Mouse (Mus musculus): ENCODE results near the gene Rhbdd1. TPM values are rescaled to one million over a fixed set of nuclear protein-coding genes. Genes with fewer than 3 reads are reported as not detected.

Rhbdd1 gene
- total RNA-seq, 2 experiments from 2014 or later: 8.2 to 8.3 TPM

DNA sequence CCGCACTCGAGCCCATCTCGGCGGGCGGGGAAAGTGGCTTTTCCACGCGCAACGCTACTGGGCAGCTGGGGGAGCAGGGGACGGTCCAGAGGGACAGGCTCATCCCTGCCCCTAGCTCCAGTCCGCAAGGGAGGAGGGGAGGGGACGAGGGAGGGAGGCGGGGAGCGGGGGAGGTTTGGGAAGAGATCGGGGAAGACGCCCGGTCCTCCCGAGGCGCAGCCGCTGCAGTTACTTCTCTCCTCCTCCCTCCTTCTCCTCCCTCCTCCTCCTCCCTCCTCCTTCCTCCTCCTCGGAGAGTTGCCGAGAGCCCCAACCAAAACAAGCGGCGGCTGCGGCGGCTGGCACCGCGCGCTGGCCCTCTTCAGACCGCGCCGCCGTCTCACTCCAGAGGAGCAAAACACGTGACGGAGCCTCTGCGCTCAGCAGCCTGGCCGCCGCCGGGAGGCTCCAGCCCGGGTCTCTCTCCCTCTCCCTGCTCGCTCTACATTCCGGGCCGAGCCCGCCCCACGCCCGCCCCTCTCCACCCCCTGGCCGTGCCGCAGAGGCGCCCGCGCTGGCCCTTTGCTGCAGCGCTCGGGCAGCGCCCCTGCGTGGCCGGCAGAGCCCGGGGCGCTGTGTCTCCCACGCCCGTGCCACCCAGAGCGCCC lies 25.0 kb upstream of the Rhbdd1 start, which contains the start of gene Irs1:
TSS of gene Irs1 (minus strand) at position 266 of the 647 bp plus-strand sequence.
- peak; percentile 81 to 87 for DNase-seq (ENCODE audit: low spot score in 2 of 2)

DNA sequence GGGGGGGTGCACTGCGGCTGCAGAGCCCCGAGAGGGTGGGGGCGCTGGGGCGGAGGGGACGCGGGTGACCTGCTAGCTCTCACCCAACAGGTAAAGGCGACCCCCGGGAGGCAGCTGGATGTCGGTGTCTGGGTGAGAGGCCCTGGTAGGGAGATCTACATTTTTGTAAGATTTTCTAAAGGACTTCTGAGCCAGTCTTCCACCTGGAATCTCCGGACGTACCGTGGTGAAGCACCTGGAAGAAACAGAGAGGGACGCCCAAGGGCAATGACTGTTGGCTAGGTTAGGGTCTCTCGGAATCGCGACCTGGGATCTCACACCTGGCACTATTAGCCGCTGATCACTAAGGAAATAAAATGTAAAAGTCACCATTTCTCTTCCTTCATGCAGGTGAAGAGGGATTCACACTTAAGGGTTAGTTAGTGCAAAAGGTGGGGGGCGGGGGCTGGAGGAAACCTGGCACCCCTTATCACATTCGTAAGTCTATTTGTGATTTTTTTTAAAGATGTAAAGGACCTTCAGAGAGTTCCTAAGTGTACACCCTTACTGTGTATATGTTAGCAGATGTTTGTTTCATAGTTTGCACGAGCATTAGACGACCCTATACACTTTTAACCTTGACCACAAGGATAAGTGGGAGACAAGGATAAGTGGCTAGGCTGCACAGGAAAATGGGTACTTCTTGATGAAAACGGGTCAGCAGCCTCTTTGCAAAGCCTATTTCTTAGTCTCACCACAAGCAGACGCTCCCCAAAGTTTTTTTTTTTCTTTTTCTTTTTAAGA lies 24.1 kb upstream of the Rhbdd1 start:
- DNase-seq (ENCODE audit: low spot score in 2 of 2): no peak

DNA sequence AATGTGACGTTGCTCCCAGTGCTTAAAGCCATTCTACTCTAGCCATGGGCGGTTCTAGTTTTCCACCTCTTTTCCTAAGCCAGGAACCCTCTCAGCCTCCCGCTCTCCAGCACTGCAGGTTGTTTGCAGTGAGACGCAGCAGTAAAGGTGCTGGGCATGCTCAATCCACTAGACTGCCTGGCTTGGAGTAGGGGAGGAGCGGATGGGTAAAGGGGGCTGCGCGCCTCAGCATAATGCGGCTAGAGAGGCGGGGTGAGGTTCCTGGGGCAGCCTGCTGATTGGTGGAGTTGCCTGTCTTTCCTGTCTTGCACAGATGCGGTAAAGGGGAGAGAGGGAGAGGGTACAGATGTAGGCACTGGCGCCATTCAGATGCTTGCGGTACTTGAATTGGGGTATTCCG lies 23.5 kb upstream of the Rhbdd1 start:
- peak; percentile 54 to 81 for DNase-seq (ENCODE audit: low spot score in 2 of 2)

DNA sequence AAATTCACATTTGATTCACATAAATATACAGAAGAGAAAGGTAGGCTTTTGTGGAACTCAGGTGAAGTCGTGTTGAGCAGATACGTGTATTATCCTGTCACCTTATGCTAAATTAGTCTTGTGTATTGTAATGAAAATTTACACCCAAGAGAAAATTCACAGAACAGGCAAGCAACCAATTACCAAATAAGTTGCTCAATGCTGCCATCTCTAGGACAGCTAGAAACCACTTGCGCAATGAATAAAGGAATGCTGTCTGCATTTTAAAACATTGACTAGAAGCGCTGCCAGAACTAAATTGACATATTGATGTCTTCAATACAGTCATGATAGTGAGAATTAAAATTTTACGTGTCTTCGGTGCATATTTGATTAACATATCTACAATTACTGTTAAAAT lies 22.1 kb upstream of the Rhbdd1 start:
- peak; percentile 29 to 76 for DNase-seq (ENCODE audit: low spot score in 2 of 2)

DNA sequence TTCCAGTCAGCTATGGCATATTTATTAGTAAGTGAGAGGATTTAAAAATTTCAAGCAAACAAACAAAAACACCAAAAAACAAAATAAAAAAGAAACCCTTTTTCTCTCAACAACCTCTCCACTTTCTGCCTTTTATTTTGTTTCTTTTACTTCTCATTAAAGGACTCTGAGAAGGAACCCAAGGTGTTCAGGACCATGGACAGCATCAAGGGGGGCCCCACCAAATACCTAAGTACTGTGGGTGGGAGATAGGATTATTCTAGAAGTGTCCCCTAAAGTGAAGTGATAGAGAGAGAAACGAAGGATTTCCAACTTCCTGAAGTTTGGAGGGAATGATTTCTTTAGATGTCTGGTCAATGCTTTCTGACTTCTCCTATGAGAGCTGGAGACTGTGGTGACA lies 17.7 kb upstream of the Rhbdd1 start:
- DNase-seq (ENCODE audit: low spot score in 2 of 2): no peak

GRCm38 (mm10) chr1:82304483-82304882 lies 11.8 kb upstream of the Rhbdd1 start:
- no peak for DNase-seq (ENCODE audit: low spot score in 2 of 2)

GRCm38 (mm10) chr1:82316746-82317126 lies 484 bp downstream of the Rhbdd1 start:
- DNase-seq (ENCODE audit: low spot score in 2 of 2): peak in 1 of 2 experiments; percentile 54

DNA sequence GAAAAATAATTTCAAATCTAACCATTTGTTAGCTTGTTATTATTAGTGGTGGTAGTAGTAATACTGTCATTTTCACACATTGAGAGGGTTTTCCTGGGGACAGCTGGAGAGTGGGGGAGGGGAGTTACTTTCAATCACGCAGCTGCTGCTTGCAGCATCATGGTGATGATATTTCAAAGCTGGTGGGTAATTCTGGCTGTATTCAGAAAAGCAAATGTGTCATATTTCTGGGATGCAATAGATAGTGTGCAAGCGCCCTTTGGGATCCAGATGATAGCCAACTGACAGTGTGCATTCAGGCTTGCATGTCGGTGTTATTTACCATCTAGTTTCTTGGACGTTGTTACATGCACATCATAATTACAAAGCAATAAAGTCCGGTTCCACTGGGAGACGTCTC lies 4.2 kb downstream of the Rhbdd1 start:
- DNase-seq (ENCODE audit: low spot score in 2 of 2): peak; percentile 35 to 69

- no peak for DNase-seq (ENCODE audit: low spot score in 2 of 2)
Observed at GRCm38 (mm10) chr1:82320864-82321263, 4.6 kb downstream of the Rhbdd1 start.

DNA sequence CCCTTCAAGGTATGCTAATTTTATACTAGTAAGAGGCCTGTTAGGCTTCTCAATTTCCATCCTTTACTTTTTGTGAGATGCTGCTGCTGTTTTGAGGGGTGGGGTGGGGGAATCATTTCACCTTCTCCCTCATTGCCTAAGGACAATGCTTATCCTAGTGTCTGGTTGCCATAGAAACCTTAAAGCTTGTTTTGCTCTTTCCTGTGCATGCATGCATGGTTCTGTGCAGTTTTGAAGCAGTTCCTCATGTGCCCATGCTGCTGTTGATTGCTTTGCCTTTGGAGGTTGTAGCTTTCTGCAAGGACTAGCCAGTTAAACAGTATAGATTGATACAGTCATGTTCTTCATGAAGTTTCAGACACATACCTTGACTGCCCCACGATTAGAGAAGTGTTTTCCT lies 5.2 kb downstream of the Rhbdd1 start:
- DNase-seq (ENCODE audit: low spot score in 2 of 2): no peak

DNA sequence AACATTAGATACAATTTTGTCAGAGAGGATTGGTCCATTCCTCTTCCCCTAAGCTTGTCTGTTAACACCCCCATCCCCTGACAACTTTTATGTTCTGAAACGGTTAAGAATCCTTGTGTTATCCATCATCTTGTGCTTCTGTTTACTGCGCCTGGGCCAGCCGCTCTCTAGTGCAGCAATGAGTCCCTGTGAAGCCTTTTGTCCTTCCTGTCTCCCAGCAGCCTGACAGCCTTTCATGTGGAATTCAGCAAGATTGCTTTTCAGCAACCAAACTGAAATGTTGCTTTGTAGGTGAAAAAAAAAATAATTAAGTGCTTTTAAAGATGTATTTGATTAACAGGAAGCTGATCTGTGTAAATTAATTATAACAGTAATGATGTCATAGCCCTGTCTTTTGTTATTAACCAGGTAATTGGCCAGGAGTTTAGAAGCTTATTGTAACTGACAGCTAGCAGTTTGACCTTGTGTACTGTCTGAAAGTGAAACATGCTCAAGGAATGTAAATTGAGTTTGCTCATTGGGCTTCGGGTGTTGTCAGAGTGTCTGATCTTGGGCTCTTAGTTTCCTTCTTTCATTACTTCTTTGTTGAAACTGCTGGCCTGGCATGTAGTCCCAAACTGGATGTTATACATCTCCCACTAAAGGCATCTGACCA lies 8.0 kb downstream of the Rhbdd1 start:
- DNase-seq (ENCODE audit: low spot score in 2 of 2): no peak

DNA sequence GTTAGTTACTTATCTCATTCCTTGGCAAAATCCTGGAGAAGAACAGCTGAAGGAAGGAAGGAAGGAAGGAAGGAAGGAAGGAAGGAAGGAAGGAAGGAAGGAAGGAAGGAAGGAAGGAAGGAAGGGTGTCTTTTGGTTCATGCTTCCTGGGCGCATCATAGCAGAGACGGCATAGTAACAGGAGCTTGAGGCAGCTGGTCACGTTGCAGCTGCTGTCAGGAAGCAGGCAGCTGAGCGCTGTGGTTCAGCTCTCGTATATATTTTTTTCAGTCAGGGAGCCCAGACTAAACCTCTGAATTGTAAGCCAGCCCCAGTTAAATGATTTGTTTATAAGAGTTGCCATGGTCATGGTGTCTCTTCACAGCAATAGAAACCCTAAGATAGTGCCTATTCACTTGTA lies 9.9 kb downstream of the Rhbdd1 start:
- DNase-seq (ENCODE audit: low spot score in 2 of 2): no peak

GRCm38 (mm10) chr1:82328033-82328775 lies 12.0 kb downstream of the Rhbdd1 start:
- no peak for DNase-seq (ENCODE audit: low spot score in 2 of 2)

DNA sequence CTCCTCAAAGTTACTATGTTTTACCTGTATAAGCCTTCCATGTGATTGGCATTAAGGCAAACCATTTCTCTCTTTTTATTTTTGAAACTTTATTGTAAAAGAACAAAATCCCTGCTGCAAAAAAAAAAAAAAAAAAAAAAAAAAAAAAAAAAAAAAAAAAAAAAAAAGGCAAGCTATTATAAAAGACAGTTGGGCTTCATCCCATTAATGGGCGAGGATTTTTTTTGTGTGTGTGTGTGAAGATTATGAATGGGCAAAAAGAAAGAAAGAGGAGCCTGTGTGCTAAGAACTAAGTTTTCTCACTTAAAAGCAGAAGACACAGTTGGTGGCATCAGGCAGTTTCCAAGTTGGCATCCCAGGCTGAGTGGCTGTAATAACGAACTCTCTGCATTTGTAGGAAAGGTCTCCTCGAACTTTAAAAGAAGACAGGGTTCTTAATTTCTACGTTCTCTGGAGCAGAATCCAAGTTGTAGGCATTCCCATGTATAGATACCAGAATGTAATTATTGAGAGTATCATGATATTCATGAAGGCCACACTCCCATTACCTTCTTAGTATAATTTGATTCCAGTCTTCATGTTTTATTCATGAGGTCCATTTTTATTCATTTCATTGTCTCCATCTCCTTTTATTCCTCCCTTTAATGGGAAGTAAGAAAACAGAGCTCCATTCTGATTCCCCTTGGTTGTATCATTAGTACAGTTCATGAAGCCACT lies 13.1 kb downstream of the Rhbdd1 start:
- no peak for DNase-seq (ENCODE audit: low spot score in 2 of 2)

GRCm38 (mm10) chr1:82329954-82330247 lies 13.6 kb downstream of the Rhbdd1 start:
- no peak for DNase-seq (ENCODE audit: low spot score in 2 of 2)

DNA sequence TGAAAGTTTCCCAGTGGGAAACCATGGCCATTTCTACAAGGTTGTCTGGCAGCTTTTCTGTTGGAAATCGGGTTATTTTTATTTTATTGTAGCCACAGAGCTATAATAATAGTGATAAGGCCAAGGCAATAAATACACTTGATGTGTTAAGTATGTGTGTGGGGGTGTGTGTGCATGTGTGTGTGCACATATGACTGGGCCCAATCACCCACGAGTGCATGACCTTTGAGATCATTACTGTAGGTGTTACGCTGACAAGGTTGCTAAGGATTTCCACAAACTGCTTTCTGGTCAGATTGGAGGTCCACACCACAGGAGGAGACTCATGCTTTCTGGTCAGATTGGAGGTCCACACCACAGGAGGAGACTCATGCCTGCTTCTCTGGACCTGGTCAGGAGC lies 18.3 kb downstream of the Rhbdd1 start:
- no peak for DNase-seq (ENCODE audit: low spot score in 2 of 2)

- no peak for DNase-seq (ENCODE audit: low spot score in 2 of 2)
Observed at GRCm38 (mm10) chr1:82353089-82353488, 36.8 kb downstream of the Rhbdd1 start.

GRCm38 (mm10) chr1:82353755-82354154 lies 37.5 kb downstream of the Rhbdd1 start:
- DNase-seq (ENCODE audit: low spot score in 2 of 2): no peak

DNA sequence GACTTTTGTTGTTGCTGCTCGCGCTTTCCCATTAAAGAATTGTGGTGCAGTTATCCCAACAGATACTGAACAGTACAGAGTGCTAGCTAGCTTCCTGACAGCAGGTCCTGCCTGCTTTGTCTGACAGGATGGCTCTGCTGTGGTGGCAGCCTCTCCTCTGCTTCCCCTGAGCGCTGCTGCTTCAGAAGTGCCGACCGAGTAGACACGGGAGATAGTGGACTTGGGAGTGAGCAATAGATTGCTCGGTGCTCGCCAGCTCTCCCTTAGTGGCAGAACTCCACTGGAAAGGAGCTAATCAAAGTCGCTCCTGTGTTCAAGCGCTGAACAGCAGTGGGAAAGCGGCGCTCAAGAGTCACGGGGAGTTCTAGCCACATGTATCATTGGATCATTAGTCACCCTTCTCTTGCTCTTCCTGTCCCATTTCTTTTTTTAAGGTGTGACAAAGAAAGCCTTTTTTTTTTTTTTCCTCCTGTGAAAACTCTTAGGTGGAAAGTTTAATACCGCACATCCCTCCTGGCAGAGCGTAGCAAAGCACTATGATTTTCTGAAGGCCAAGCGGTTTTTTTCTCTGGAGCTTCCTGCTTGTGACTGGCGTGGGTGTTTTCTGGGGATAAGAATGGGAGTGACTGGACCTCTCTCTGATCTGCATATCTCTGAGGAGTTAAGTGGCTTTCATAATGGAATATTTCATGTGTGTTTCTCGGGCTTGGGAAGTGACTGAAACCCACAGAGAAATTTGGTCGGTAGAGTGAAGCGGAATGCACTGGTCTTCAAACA lies 42.8 kb downstream of the Rhbdd1 start:
- peak in 1 of 2 experiments; percentile 20 for DNase-seq (ENCODE audit: low spot score in 2 of 2)

DNA sequence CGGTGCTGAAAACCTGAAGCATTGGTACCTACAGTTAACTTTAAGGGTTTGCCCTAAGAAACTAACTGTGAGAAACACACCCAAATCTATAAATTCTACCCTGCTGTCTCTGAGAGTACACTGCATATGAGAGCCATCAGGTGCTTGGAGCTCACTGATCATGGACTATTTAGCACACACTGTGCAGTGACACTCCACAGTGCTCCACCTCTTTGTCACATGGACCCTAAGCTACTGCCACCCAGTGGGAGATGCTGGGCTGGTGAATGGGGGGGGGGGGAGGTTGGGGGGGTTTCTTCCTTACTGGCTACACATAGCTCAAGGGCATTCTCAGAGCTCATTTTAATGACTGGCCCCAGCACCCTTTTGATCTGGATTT lies 43.4 kb downstream of the Rhbdd1 start:
- no peak for DNase-seq (ENCODE audit: low spot score in 2 of 2)

All from layer of hippocampus, adult 18-20 months (tissue).